Mouse (Mus musculus): ENCODE measurements around the gene Qtrt2.

DNA sequence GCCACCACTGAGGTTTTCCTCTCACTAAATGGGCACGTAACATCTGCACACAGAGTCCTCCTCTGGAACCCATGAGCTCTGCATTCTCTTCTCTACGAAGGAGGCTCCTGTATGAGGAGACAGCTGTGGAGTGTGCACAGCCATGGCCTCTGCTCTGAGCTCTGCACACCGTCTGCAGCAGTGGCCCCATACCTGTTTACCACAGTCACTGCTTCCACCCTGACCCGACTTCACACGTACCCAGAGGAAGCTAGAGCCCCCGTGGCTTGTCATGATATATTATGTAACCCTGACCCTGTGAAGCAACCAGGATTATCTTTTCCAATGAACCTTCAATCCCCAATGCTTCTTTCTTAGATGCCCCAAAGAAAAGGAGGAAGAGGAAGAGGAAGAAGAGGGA, 46.8 kb downstream of the Qtrt2 start:
- TF ChIP-seq POLR2A (IDR thresholded peaks at IDR 0.05; ENCODE audit: borderline replicate concordance, control insufficient read depth, low read depth, low read length) (no peak), CTCF (IDR thresholded peaks at IDR 0.05; ENCODE audit: control insufficient read depth, insufficient read depth, low read length) (no peak)
